ENCODE assay signal across 8 mouse cellular contexts in the genomic region with DNA sequence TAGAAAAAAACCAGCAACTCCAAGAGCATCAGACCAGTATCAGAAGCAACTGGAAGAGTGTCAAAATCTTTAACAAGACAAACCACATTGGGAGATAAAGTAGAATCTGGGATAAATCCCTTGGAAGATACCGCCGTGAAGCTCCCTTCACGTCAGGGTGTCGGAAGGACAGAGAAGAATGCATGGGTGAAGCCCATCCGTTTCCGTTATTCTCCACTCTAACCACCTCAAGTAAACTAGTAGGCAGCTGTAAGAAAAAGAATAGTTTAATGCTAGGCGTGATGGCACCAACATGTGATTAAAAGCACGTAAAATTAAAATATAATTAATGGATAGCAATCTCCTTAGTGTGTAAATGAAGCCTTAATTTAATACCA. TPM values are rescaled to one million over a fixed set of nuclear protein-coding genes. Genes with fewer than 3 reads are reported as not detected.
DNase-seq lines count a peak whose midpoint lies in the region; ATAC-seq and TF ChIP-seq lines count a peak whose summit lies in the region.

No protein-coding gene starts in this region.

- H3K27me3 ChIP-seq in thymus, adult 2 months (ENCODE audit: control insufficient read depth, insufficient read depth, low read length) = no peaks in the 10 kb centered on the region
- H3K27me3 ChIP-seq in limb, embryonic 15.5 days = no peaks in the 10 kb centered on the region
- H3K27me3 ChIP-seq in small intestine, adult 2 months (ENCODE audit: control insufficient read depth, insufficient read depth, low read length) = no peaks in the 10 kb centered on the region

- no peak for TF ChIP-seq CTCF in thymus, adult 2 months (IDR thresholded peaks at IDR 0.05; ENCODE audit: borderline replicate concordance, control insufficient read depth, extremely low read depth, insufficient read depth, low read length, poor library complexity)
- no peak for TF ChIP-seq CTCF in small intestine, adult 2 months (IDR thresholded peaks at IDR 0.05; ENCODE audit: extremely low read depth, insufficient read length, insufficient replicate concordance, low read depth, low read length)

- H3K4me1 ChIP-seq in thymus, adult 2 months (replicated peaks; ENCODE audit: control insufficient read depth, insufficient read depth, low read length) = peaks cover 4% of the 10 kb centered on the region; the same call in 1 of the 2 replicates
- H3K4me1 ChIP-seq in limb, embryonic 15.5 days = peaks cover 18% of the 10 kb centered on the region
- peaks cover 2% of the 10 kb centered on the region; the same call in 1 of the 2 replicates for H3K4me1 ChIP-seq in small intestine, adult 2 months (ENCODE audit: control insufficient read depth, insufficient read depth, insufficient read length, low read length)

- no peak overlapping the region for H3K9ac ChIP-seq in limb, embryonic 15.5 days

- no peak for TF ChIP-seq POLR2A in thymus, adult 2 months (IDR thresholded peaks at IDR 0.05; ENCODE audit: control insufficient read depth, extremely low read depth, insufficient read depth, low read length, poor library complexity)
- no peak for TF ChIP-seq POLR2A in small intestine, adult 2 months (IDR thresholded peaks at IDR 0.05; ENCODE audit: low read depth, low read length)

- peak overlapping the region; percentile 51 for H3K27ac ChIP-seq in thymus, adult 2 months (ENCODE audit: control insufficient read depth, insufficient read depth, low read length)
- H3K27ac ChIP-seq in limb, embryonic 15.5 days = peak overlapping the region; percentile 97
- peak overlapping the region; percentile 89 for H3K27ac ChIP-seq in small intestine, adult 2 months (ENCODE audit: insufficient read depth, low read depth, low read length)

- peak overlapping the region; percentile 63 for H3K4me2 ChIP-seq in limb, embryonic 15.5 days

- H3K9me3 ChIP-seq in limb, embryonic 15.5 days = no peaks in the 10 kb centered on the region

- WGBS in thymus, adult 2 months = 34% methylated on average over 8 of the region's 8 CpGs
- WGBS in limb, embryonic 15.5 days = 30% methylated on average over 8 of the region's 8 CpGs
- 16% methylated on average over 8 of the region's 8 CpGs for WGBS in small intestine, adult 2 months

- H3K36me3 ChIP-seq in thymus, adult 2 months (ENCODE audit: control insufficient read depth, insufficient read depth, low read length) = no peaks in the 10 kb centered on the region
- peaks cover 23% of the 10 kb centered on the region for H3K36me3 ChIP-seq in limb, embryonic 15.5 days
- peaks cover 6% of the 10 kb centered on the region; the same call in 1 of the 2 replicates for H3K36me3 ChIP-seq in small intestine, adult 2 months (ENCODE audit: control insufficient read depth, insufficient read depth, low read length)

- no peak overlapping the region for H3K4me3 ChIP-seq in thymus, adult 2 months (ENCODE audit: control insufficient read depth, insufficient read depth, low read length)
- peak overlapping the region; percentile 57 for H3K4me3 ChIP-seq in limb, embryonic 15.5 days
- H3K4me3 ChIP-seq in small intestine, adult 2 months (ENCODE audit: low read depth, low read length) = peak overlapping the region; percentile 24; the same call in 1 of the 2 replicates

- peak; percentile 8 for DNase-seq in adrenal gland, adult 2 months
- DNase-seq in adrenal gland, adult 8-10 months = no peak
- no peak for DNase-seq in thymus, adult 2 months
- DNase-seq in thymus, postnatal 10 days (ENCODE audit: low spot score in 2 of 2) = no peak
- no peak for DNase-seq in Muller cell, postnatal 12 days (ENCODE audit: inconsistent ontology term)

- no peak for ATAC-seq in limb, embryonic 15.5 days (ENCODE audit: insufficient number of reproducible peaks, low FRiP score, low TSS enrichment, low read depth)
- ATAC-seq in monocyte, adult 5-6 weeks (replicated peaks; ENCODE audit: insufficient number of reproducible peaks, low FRiP score, low TSS enrichment, poor library complexity, severe bottlenecking) = no peak

RNA-seq across cellular contexts. Expression of a gene that starts 0.3 kb away (rescaled TPM):
- 10 to 100 TPM in 1 of 2 experiments, 1 to 10 TPM in 1; 9.7 to 11.1 TPM for total RNA-seq in adrenal gland, adult 2 months (2021)
- polyA plus RNA-seq in adrenal gland, adult 2 months (2012; rRNA removed) = 0.90 and 0.91 TPM in 2 replicates
- 10 to 100 TPM; 10.4 to 16.1 (median 11.8) TPM for total RNA-seq in adrenal gland, adult 8-10 months (2022)
- 2.5 and 3.5 TPM in 2 replicates for polyA plus RNA-seq in thymus, adult 2 months (2012; rRNA removed)
- 12.4 and 12.7 TPM in 2 replicates for polyA plus RNA-seq in limb, embryonic 15.5 days (2015; fragmentation: Nextera tagmentation; extraction: Ambion mirVana)
- polyA plus RNA-seq in small intestine, adult 2 months (2012; rRNA removed) = 0.69 and 0.81 TPM in 2 replicates
- total RNA-seq in monocyte, adult 5-6 weeks (2017) = 4.4 to 8.6 TPM (median 5.5 TPM) in 3 replicates

RNA-seq across cellular contexts. Expression of a gene that starts 1.4 kb away (rescaled TPM):
- 1 to 10 TPM; 4.0 to 7.8 TPM for total RNA-seq in adrenal gland, adult 2 months (2021)
- polyA plus RNA-seq in adrenal gland, adult 2 months (2012; rRNA removed) = 0.26 and 0.39 TPM in 2 replicates
- total RNA-seq in adrenal gland, adult 8-10 months (2022) = 10 to 100 TPM in 2 of 4 experiments, 1 to 10 TPM in 2; 6.6 to 11.0 (median 8.9) TPM
- 0.36 and 0.63 TPM in 2 replicates for polyA plus RNA-seq in thymus, adult 2 months (2012; rRNA removed)
- polyA plus RNA-seq in limb, embryonic 15.5 days (2015; fragmentation: Nextera tagmentation; extraction: Ambion mirVana) = 5.9 and 7.0 TPM in 2 replicates
- 0.04 and 0.14 TPM in 2 replicates for polyA plus RNA-seq in small intestine, adult 2 months (2012; rRNA removed)
- total RNA-seq in monocyte, adult 5-6 weeks (2017) = 0.95 to 2.2 TPM in 2 of 3 replicates, not detected in the other

RNA-seq across cellular contexts. Expression of a gene that starts 46.9 kb away (rescaled TPM):
- 1 to 10 TPM; 5.2 to 5.8 TPM for total RNA-seq in adrenal gland, adult 2 months (2021)
- polyA plus RNA-seq in adrenal gland, adult 2 months (2012; rRNA removed) = 0.29 and 0.57 TPM in 2 replicates
- total RNA-seq in adrenal gland, adult 8-10 months (2022) = 1 to 10 TPM; 5.4 to 9.8 (median 8.1) TPM
- polyA plus RNA-seq in thymus, adult 2 months (2012; rRNA removed) = 1.3 and 1.5 TPM in 2 replicates
- polyA plus RNA-seq in limb, embryonic 15.5 days (2015; fragmentation: Nextera tagmentation; extraction: Ambion mirVana) = 6.7 and 7.6 TPM in 2 replicates
- polyA plus RNA-seq in small intestine, adult 2 months (2012; rRNA removed) = 0.13 and 0.18 TPM in 2 replicates
- 1.8 to 7.7 TPM (median 4.7 TPM) in 3 replicates for total RNA-seq in monocyte, adult 5-6 weeks (2017)

RNA-seq across cellular contexts. Expression of a gene that starts 47.2 kb away (rescaled TPM):
- total RNA-seq in adrenal gland, adult 2 months (2021) = 10 to 100 TPM in 1 of 2 experiments, 1 to 10 TPM in 1; 9.6 to 10.3 TPM
- 21.1 and 24.4 TPM in 2 replicates for polyA plus RNA-seq in adrenal gland, adult 2 months (2012; rRNA removed)
- total RNA-seq in adrenal gland, adult 8-10 months (2022) = 10 to 100 TPM; 11.0 to 14.6 (median 12.1) TPM
- 11.8 and 12.3 TPM in 2 replicates for polyA plus RNA-seq in thymus, adult 2 months (2012; rRNA removed)
- polyA plus RNA-seq in limb, embryonic 15.5 days (2015; fragmentation: Nextera tagmentation; extraction: Ambion mirVana) = 11.5 and 11.6 TPM in 2 replicates
- 0.38 and 2.7 TPM in 2 replicates for polyA plus RNA-seq in small intestine, adult 2 months (2012; rRNA removed)
- 2.3 to 8.2 TPM (median 3.1 TPM) in 3 replicates for total RNA-seq in monocyte, adult 5-6 weeks (2017)

RNA-seq across cellular contexts. Expression of a gene that starts 53.2 kb away (rescaled TPM):
- 1 to 10 TPM in 1 of 2 experiments, under 1 TPM in 1; 0.61 to 1.0 TPM for total RNA-seq in adrenal gland, adult 2 months (2021)
- polyA plus RNA-seq in adrenal gland, adult 2 months (2012; rRNA removed) = 0.03 and 0.15 TPM in 2 replicates
- total RNA-seq in adrenal gland, adult 8-10 months (2022) = 1 to 10 TPM in 3 of 4 experiments, under 1 TPM in 1; 0.94 to 1.7 (median 1.2) TPM
- polyA plus RNA-seq in thymus, adult 2 months (2012; rRNA removed) = 0.89 and 1.0 TPM in 2 replicates
- polyA plus RNA-seq in limb, embryonic 15.5 days (2015; fragmentation: Nextera tagmentation; extraction: Ambion mirVana) = 4.8 and 5.6 TPM in 2 replicates
- 0.05 and 0.06 TPM in 2 replicates for polyA plus RNA-seq in small intestine, adult 2 months (2012; rRNA removed)
- 0.32 to 3.5 TPM (median 1.4 TPM) in 3 replicates for total RNA-seq in monocyte, adult 5-6 weeks (2017)
